Mouse (Mus musculus) embryonic facial prominence, embryonic 14.5 days (tissue): ENCODE data around the gene Suco. TPM values are rescaled to one million over a fixed set of nuclear protein-coding genes. Genes with fewer than 3 reads are reported as not detected.

Source experiments
- ATAC-seq: fragments of 200-750 bp; cut with Nextera tagmentation; 2 replicates; pipeline ENCODE4 v1.8.0; 2017; ENCODE audit warnings: low read depth, moderate number of reproducible peaks, moderate TSS enrichment
- DNase-seq: peaks from one replicate; pipeline ENCODE4 v3.0.0-alpha.2; 2015; ENCODE audit warnings: low spot score
- H3K27ac ChIP-seq: fragments of 300-500 bp; sonication (generic); replicated peaks from 2 replicates; pipeline ENCODE4 v1.5.1; 2014; ENCODE audit warnings: low read depth, mild to moderate bottlenecking, low read length, moderate library complexity
- H3K27me3 ChIP-seq: fragments of 300-500 bp; sonication (generic); replicated peaks from 2 replicates; pipeline ENCODE4 v1.6.1; 2014; ENCODE audit warnings: low read length; ENCODE audit not compliant: control insufficient read depth, insufficient read depth
- H3K36me3 ChIP-seq: fragments of 300-500 bp; sonication (generic); 2 replicates; pipeline ENCODE4 v1.6.1; 2014; ENCODE audit warnings: low read length, mixed read lengths; ENCODE audit not compliant: control insufficient read depth, insufficient read depth
- H3K4me1 ChIP-seq: fragments of 300-500 bp; sonication (generic); 2 replicates; pipeline ENCODE4 v1.6.1; 2014; ENCODE audit warnings: antibody characterized with exemption, low read length; ENCODE audit not compliant: control insufficient read depth, insufficient read depth
- H3K4me2 ChIP-seq: fragments of 300-500 bp; sonication (generic); 2 replicates; pipeline ENCODE4 v1.6.1; 2014; ENCODE audit warnings: low read depth, mild to moderate bottlenecking, low read length, moderate library complexity, mixed read lengths
- H3K4me3 ChIP-seq: fragments of 300-500 bp; sonication (generic); 2 replicates; pipeline ENCODE4 v1.5.1; 2014; ENCODE audit warnings: low read depth, mild to moderate bottlenecking, low read length
- H3K9ac ChIP-seq: fragments of 300-500 bp; sonication (generic); 2 replicates; pipeline ENCODE4 v1.6.1; 2014; ENCODE audit warnings: low read depth, mild to moderate bottlenecking, low read length, moderate library complexity, mixed read lengths
- H3K9me3 ChIP-seq: fragments of 300-500 bp; sonication (generic); 2 replicates; pipeline ENCODE4 v1.6.1; 2016; ENCODE audit warnings: low read length; ENCODE audit not compliant: control insufficient read depth
- WGBS: fragments of 180-500 bp; shearing (Covaris S2); extraction: QIAGEN DNeasy Blood & Tissue Kit; methylation state at CpG from one replicate; pipeline ENCODE4 v1.1.7; 2014; 5-methylcytosine and 5-hydroxymethylcytosine counted together
- polyA plus RNA-seq: library from polyadenylated mRNA; unstranded; fragments of >200 nt; fragmentation: Nextera tagmentation; extraction: Ambion mirVana; gene quantifications from 2 replicates; pipeline ENCODE4 v1.2.1, GENCODE M21; 2014

The Suco gene
- polyA plus RNA-seq, 1 experiment from 2014 or later: 28.7 TPM

DNA sequence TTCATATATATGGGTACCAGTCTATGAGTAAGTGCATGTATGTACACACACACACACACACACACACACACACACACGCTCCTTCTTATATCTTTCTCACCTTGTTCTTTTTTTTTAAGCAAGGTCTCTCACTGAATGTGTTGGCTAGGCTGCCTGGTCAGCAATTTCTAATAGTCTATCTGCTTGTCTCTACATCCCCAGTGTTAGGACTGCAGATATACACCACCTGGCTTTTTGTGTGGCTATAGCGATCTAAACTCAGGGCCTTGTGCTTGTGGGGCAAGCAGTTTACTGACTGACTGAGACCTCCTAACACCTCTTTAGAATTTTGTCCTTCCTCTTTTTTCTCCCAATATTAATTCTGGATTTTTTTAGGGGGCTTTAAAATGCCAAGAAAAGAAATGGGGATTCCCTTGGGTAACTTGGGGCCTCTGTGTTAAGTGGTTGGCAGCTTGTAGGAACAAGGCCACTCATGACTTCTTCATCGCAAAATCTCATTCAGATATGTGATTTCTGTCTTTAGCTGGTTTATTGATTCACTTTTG lies 41.5 kb upstream of the Suco start:
- WGBS: 84% methylated on average over 3 of the region's 3 CpGs
- H3K27ac ChIP-seq: no peak overlapping the region
- ATAC-seq: no peak

DNA sequence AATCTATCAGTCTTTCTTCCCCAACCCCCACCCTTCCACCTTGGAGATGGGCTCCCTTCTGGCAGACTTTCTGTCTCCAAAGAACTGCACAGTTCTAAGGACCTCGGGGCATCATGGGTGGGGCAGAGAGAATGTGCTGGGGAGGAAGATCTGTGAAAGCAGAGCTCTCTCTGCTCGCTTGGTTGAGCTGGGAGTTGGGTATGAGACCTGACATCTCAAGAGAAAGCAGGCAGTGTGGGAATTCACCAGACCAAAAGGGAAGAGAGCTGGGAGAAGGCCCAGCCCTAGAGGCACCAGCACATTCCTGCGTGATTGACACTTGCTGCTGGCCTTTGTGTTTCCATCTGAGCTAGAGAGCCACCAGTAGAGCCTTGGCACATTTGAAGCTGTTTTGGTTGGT lies 39.6 kb upstream of the Suco start:
- no peak overlapping the region for H3K4me2 ChIP-seq
- 32% methylated on average over 3 of the region's 3 CpGs for WGBS
- ATAC-seq: peak; percentile 53; the same call in 1 of the 2 replicates
- no peak overlapping the region for H3K27ac ChIP-seq
- peaks cover 7% of the 10 kb centered on the region for H3K4me1 ChIP-seq
- peak; percentile 67 for DNase-seq
- H3K4me3 ChIP-seq: no peak overlapping the region
- H3K36me3 ChIP-seq: no peaks in the 10 kb centered on the region
- no peak overlapping the region for H3K9ac ChIP-seq
- no peaks in the 10 kb centered on the region for H3K27me3 ChIP-seq
- no peaks in the 10 kb centered on the region for H3K9me3 ChIP-seq

More for the DNA sequence above, 41.5 kb upstream of the Suco start:
- Histone ChIP-seq H3K27me3 (no peaks in the 10 kb centered on the region), H3K4me3 (no peak overlapping the region), H3K4me2 (no peak overlapping the region), H3K9me3 (no peaks in the 10 kb centered on the region), H3K4me1 (peaks cover 7% of the 10 kb centered on the region), H3K9ac (no peak overlapping the region), H3K36me3 (no peaks in the 10 kb centered on the region)
- no peak for DNase-seq

DNA sequence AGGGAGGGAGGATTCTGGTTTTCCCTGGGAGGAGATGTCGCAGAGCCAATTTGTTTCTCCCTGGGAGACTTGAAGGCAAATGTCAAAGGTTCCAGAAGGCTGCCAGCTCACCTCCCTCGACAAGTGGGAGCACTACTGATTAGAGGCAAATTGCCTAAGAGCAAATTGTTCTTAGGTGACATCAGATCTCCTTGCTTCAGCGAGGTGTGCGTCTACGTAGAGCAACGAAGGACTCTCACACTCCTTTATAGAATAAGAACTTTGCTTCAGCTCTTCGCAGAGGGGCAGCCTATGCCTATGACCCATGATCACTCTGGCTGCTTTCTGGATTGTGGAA lies 37.1 kb upstream of the Suco start:
- 51% methylated on average over 7 of the region's 7 CpGs for WGBS
- no peaks in the 10 kb centered on the region for H3K27me3 ChIP-seq
- no peak overlapping the region for H3K4me3 ChIP-seq
- no peak overlapping the region for H3K4me2 ChIP-seq
- DNase-seq (no peak), ATAC-seq (no peak)
- no peaks in the 10 kb centered on the region for H3K36me3 ChIP-seq
- no peaks in the 10 kb centered on the region for H3K9me3 ChIP-seq
- no peak overlapping the region for H3K9ac ChIP-seq
- peaks cover 3% of the 10 kb centered on the region for H3K4me1 ChIP-seq
- H3K27ac ChIP-seq: no peak overlapping the region

DNA sequence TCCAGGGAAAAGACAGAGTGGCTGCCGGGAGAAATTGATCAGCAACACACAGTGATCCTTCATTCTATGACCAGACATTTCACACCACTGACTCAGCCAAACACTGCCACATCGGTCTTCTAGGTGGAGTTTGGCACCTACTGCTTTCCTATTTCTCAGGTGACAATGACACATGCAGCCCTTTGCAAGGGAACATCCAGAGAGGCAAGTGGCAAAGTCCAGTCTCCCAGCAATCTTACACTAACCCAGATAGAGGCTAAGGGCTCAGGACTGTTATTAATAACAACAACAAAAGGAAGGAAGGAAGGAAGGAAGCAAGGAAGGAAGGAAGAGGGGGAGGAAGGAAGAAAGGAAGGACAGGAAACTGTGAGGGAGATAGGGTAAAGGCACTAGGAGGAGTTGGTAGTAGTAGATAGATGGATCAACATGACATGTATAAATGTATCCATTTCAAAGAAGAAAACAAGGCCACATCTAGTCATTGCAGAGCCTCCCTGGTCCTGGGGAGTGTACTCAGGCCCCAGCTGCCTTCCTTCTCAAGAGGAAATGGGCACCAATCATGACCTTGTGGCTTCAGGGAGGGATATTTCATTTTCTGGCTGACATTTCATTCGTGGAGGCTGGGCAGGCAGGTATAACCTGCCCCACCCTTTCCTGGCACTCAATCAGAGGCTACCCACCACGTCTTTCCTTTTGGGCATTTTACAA lies 36.6 kb upstream of the Suco start:
- no peaks in the 10 kb centered on the region for H3K27me3 ChIP-seq
- H3K4me2 ChIP-seq: no peak overlapping the region
- H3K9ac ChIP-seq: no peak overlapping the region
- 63% methylated on average over 4 of the region's 4 CpGs for WGBS
- H3K9me3 ChIP-seq: no peaks in the 10 kb centered on the region
- no peaks in the 10 kb centered on the region for H3K36me3 ChIP-seq
- no peak overlapping the region for H3K4me3 ChIP-seq
- DNase-seq (no peak), ATAC-seq (no peak)
- H3K4me1 ChIP-seq: no peaks in the 10 kb centered on the region; the same call in 1 of the 2 replicates
- H3K27ac ChIP-seq: no peak overlapping the region

DNA sequence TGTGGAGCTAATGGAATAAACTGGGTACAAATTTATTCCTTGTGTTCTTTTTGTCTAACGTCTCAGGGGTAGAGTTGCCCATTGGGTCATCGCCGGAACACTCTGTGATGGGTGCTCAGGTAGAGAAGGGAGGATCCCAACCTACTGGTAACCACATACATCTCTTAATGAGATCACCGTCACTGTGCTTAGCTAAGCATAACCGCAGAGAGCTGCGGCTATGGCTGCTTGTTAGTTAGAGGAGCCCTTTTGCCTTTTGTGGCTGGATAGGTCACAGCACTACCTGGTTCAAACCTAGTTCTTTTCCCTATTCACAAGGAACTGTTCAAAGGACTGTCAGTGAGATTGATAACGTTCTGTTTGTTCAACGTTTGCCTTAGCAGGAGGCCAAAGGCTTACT lies 32.6 kb upstream of the Suco start:
- 80% methylated on average over 8 of the region's 8 CpGs for WGBS
- Histone ChIP-seq H3K4me2 (no peak overlapping the region), H3K4me3 (no peak overlapping the region), H3K9me3 (no peaks in the 10 kb centered on the region), H3K4me1 (no peaks in the 10 kb centered on the region; the same call in 1 of the 2 replicates), H3K27ac (no peak overlapping the region), H3K9ac (no peak overlapping the region), H3K27me3 (no peaks in the 10 kb centered on the region), H3K36me3 (no peaks in the 10 kb centered on the region)
- ATAC-seq (no peak), DNase-seq (no peak)

DNA sequence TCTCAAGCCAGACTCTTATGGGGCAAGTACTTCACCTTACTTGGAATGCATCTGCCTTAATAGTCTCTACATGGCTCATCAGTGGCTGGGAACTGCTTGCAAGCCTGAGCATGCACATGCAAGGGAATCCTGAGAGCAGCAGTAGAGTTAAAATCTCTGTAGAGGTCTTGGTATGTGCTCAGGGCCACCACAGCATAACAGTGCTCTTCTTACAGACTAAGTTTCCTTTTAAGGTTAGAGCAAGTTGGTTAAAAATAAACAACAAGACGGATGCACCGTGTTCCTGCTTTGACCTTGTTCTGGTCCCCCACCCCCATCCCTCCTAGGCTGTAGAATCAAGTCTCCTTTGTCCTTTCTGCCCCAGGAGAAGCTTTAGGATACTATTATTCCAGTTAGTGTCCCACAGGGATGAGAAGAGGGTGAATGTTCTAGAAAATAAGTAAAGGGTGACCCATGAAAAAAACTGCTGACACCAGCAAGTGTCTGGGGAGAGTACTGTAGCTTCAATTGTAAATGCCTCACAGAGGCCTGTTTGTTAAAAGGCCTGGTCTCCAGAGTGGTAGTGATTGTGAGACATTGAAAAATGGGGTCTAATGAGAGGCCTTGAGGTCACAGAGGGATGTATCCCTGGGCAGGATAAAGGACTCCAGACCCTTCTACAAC lies 31.4 kb upstream of the Suco start:
- Histone ChIP-seq H3K27me3 (no peaks in the 10 kb centered on the region), H3K36me3 (no peaks in the 10 kb centered on the region), H3K4me1 (no peaks in the 10 kb centered on the region; the same call in 1 of the 2 replicates), H3K9me3 (no peaks in the 10 kb centered on the region), H3K9ac (no peak overlapping the region), H3K4me2 (no peak overlapping the region), H3K27ac (no peak overlapping the region), H3K4me3 (no peak overlapping the region)
- ATAC-seq (peak; percentile 63), DNase-seq (peak; percentile 56)
- WGBS: 17% methylated on average over 2 of the region's 2 CpGs

DNA sequence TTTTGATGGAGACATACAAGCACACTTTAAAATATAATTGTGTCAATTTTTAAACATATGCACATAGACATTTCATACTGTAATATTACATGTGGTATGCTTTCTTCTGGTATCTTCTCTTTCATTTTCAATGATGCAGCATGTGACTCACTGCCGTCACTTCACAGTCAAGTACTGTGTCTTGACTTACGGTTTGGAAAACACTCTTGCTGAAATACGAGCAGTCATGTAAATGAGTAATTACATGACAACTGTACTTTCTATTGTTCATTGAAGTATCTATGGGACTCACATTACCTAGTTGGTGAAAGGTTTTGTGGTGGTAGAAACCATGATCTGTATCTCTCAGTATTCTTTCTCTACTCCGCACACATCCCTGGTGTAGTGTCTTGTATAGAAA lies 30.6 kb upstream of the Suco start:
- Histone ChIP-seq H3K27ac (no peak overlapping the region), H3K36me3 (no peaks in the 10 kb centered on the region), H3K4me1 (no peaks in the 10 kb centered on the region; the same call in 1 of the 2 replicates), H3K4me3 (no peak overlapping the region), H3K9ac (no peak overlapping the region), H3K27me3 (no peaks in the 10 kb centered on the region), H3K9me3 (no peaks in the 10 kb centered on the region), H3K4me2 (no peak overlapping the region)
- ATAC-seq (no peak), DNase-seq (no peak)
- WGBS: 78% methylated on average over 4 of the region's 4 CpGs

DNA sequence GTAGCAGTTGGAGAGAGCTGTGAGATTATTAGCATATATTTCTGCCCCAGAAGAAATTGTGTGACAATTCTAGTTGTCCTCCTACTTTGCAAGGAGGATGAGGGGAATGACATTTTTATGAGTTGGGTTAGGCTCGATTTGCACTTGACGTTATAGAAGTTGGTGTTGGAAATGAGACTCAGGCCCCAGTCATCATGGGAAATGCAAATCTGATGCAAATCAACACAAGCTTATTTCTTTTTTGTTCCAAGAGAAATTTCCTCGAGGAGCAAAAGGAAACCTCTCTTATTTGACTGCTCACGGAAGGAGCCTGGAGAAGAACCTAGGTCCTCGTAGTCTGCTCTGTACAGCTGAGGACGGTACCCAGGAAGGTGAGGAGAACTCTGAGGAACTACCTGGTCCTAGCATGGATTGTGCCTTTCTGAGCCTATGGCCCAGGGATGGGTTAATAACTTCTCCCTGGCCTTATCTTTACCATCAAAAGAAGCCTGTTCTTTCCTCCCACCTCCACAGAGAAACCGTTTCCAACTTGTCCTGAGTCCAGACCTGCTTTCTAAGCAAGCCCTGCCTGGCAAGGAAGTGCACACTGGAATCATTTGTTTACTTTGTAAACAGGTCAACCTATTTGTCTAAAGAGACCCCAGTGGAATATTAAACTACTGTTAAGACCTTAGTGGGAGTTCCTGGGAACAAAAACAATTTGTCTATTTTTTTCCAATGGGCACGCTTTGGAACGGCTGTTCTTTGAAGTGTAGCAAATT lies 26.4 kb upstream of the Suco start:
- 66% methylated on average over 9 of the region's 9 CpGs for WGBS
- Histone ChIP-seq H3K4me2 (no peak overlapping the region), H3K4me1 (no peaks in the 10 kb centered on the region; the same call in 1 of the 2 replicates), H3K27ac (no peak overlapping the region), H3K4me3 (no peak overlapping the region), H3K36me3 (no peaks in the 10 kb centered on the region), H3K9me3 (no peaks in the 10 kb centered on the region), H3K27me3 (no peaks in the 10 kb centered on the region), H3K9ac (no peak overlapping the region)
- ATAC-seq (no peak), DNase-seq (no peak)
